In the genomic region with DNA sequence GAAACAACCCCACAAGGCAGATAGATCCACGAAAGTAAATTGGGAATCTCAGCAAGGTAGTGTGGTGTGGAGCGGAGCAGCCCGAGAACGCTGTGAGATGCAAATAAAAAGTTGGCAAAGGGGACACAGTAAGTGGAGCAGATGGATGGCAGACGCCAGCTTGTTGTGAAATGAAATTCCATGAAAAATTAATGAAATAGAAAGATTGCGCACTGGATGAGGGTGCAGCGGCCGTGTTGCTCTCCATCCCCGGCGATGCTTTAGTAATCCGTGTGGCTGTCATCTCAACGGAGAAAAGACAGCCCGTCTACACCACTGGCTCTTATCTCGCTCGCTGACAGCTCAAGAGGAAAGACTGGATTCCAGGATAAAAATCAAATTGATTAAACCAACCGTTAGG, we compare ENCODE assay signal across 12 mouse cellular contexts. TPM values are rescaled to one million over a fixed set of nuclear protein-coding genes. Genes with fewer than 3 reads are reported as not detected.
DNase-seq lines count a peak whose midpoint lies in the region; ATAC-seq lines count a peak whose summit lies in the region.
"Had no signal": no experiment of that assay in that cellular context is flagged by ENCODE, and none has a peak within 500 bp of the region (broad histone marks: within the 10 kb centered on the region; RNA-seq: fewer than 3 reads in every experiment).

No protein-coding gene starts in this region.

- ATAC-seq in forebrain, embryonic 13.5 days, result peak; percentile 63
- no peak for ATAC-seq in forebrain, embryonic 12.5 days (ENCODE audit: low FRiP score)
- ATAC-seq in hindbrain, embryonic 13.5 days (ENCODE audit: low FRiP score), result no peak
- ATAC-seq in kidney, embryonic 14.5 days (ENCODE audit: low FRiP score, low TSS enrichment), result no peak
- ATAC-seq: liver, embryonic 12.5 days; lung, postnatal 0 days had no signal

- no peaks in the 10 kb centered on the region for H3K9me3 ChIP-seq in forebrain, embryonic 13.5 days (replicated peaks)
- no peaks in the 10 kb centered on the region for H3K9me3 ChIP-seq in forebrain, embryonic 12.5 days
- H3K9me3 ChIP-seq in hindbrain, embryonic 13.5 days, result no peaks in the 10 kb centered on the region
- no peaks in the 10 kb centered on the region for H3K9me3 ChIP-seq in kidney, embryonic 14.5 days (ENCODE audit: control insufficient read depth, low read length)
- H3K9me3 ChIP-seq: heart, embryonic 13.5 days; liver, embryonic 12.5 days had no signal

- peaks cover 12% of the 10 kb centered on the region for H3K4me1 ChIP-seq in forebrain, embryonic 13.5 days
- peaks cover 9% of the 10 kb centered on the region for H3K4me1 ChIP-seq in forebrain, embryonic 12.5 days
- H3K4me1 ChIP-seq in hindbrain, embryonic 13.5 days (replicated peaks), result peaks cover 15% of the 10 kb centered on the region
- H3K4me1 ChIP-seq in kidney, embryonic 14.5 days (ENCODE audit: control insufficient read depth, insufficient read depth, low read length), result no peaks in the 10 kb centered on the region
- H3K4me1 ChIP-seq: liver, embryonic 12.5 days had no signal

- no peaks in the 10 kb centered on the region for H3K36me3 ChIP-seq in forebrain, embryonic 13.5 days (ENCODE audit: poor library complexity, severe bottlenecking)
- no peaks in the 10 kb centered on the region for H3K36me3 ChIP-seq in forebrain, embryonic 12.5 days (replicated peaks)
- no peaks in the 10 kb centered on the region for H3K36me3 ChIP-seq in hindbrain, embryonic 13.5 days
- no peaks in the 10 kb centered on the region for H3K36me3 ChIP-seq in kidney, embryonic 14.5 days (ENCODE audit: control insufficient read depth, insufficient read depth, low read length)
- H3K36me3 ChIP-seq: heart, embryonic 13.5 days; liver, embryonic 12.5 days had no signal

- peak overlapping the region; percentile 37 for H3K4me2 ChIP-seq in forebrain, embryonic 13.5 days
- no peak overlapping the region; the same call in 1 of the 2 replicates for H3K4me2 ChIP-seq in forebrain, embryonic 12.5 days
- peak overlapping the region; percentile 51 for H3K4me2 ChIP-seq in hindbrain, embryonic 13.5 days
- H3K4me2 ChIP-seq in kidney, embryonic 14.5 days (replicated peaks; ENCODE audit: low read depth, low read length), result no peak overlapping the region
- H3K4me2 ChIP-seq: heart, embryonic 13.5 days; liver, embryonic 12.5 days had no signal

- no peak overlapping the region for H3K27ac ChIP-seq in forebrain, embryonic 13.5 days
- no peak overlapping the region for H3K27ac ChIP-seq in forebrain, embryonic 12.5 days
- H3K27ac ChIP-seq in hindbrain, embryonic 13.5 days, result peak overlapping the region; percentile 73
- H3K27ac ChIP-seq in kidney, embryonic 14.5 days (ENCODE audit: low read depth, low read length), result no peak overlapping the region
- H3K27ac ChIP-seq: heart, embryonic 13.5 days; liver, embryonic 12.5 days had no signal

- H3K27me3 ChIP-seq in forebrain, embryonic 13.5 days, result no peaks in the 10 kb centered on the region
- H3K27me3 ChIP-seq in forebrain, embryonic 12.5 days, result no peaks in the 10 kb centered on the region
- no peaks in the 10 kb centered on the region for H3K27me3 ChIP-seq in hindbrain, embryonic 13.5 days
- H3K27me3 ChIP-seq in kidney, embryonic 14.5 days (ENCODE audit: control insufficient read depth, insufficient read depth, low read length), result peaks cover 17% of the 10 kb centered on the region; the same call in 1 of the 2 replicates

- H3K4me3 ChIP-seq in forebrain, embryonic 13.5 days, result peak overlapping the region; percentile 21
- no peak overlapping the region for H3K4me3 ChIP-seq in forebrain, embryonic 12.5 days (replicated peaks)
- peak overlapping the region; percentile 36 for H3K4me3 ChIP-seq in hindbrain, embryonic 13.5 days
- no peak overlapping the region for H3K4me3 ChIP-seq in kidney, embryonic 14.5 days (ENCODE audit: low read length)
- H3K4me3 ChIP-seq: heart, embryonic 13.5 days; liver, embryonic 12.5 days had no signal

- DNase-seq in brain, adult 2 months (ENCODE audit: low read depth, low spot score), result peak; percentile 37
- peak; percentile 37 to 38 for DNase-seq in layer of hippocampus, postnatal 36 days
- DNase-seq in kidney, postnatal 4 days, result no peak
- no peak for DNase-seq in gastrocnemius, postnatal 10 days
- DNase-seq: kidney, postnatal 10 days had no signal

- no peak overlapping the region for H3K9ac ChIP-seq in forebrain, embryonic 13.5 days
- no peak overlapping the region; the same call in 1 of the 2 replicates for H3K9ac ChIP-seq in forebrain, embryonic 12.5 days
- peak overlapping the region; percentile 65 for H3K9ac ChIP-seq in hindbrain, embryonic 13.5 days
- no peak overlapping the region for H3K9ac ChIP-seq in kidney, embryonic 14.5 days (ENCODE audit: low read depth, low read length)
- H3K9ac ChIP-seq: heart, embryonic 13.5 days; liver, embryonic 12.5 days had no signal

- 65% methylated on average over 16 of the region's 16 CpGs for WGBS in forebrain, embryonic 13.5 days
- 71% methylated on average over 16 of the region's 16 CpGs for whole genome bisulfite sequencing in forebrain, embryonic 12.5 days
- 47% methylated on average over 16 of the region's 16 CpGs for WGBS in hindbrain, embryonic 13.5 days
- 82% methylated on average over 16 of the region's 16 CpGs for WGBS in kidney, embryonic 14.5 days

RNA-seq across cellular contexts. Expression of gene Adarb2, which starts 4.7 kb away (rescaled TPM):
- 8.9 and 15.4 TPM in 2 replicates for polyA plus RNA-seq in forebrain, embryonic 13.5 days (2015; fragmentation: Nextera tagmentation; extraction: Ambion mirVana)
- 12.2 and 13.2 TPM in 2 replicates for polyA plus RNA-seq in forebrain, embryonic 12.5 days (2016; fragmentation: Nextera tagmentation; extraction: Ambion mirVana)
- polyA plus RNA-seq in hindbrain, embryonic 13.5 days (2015; fragmentation: Nextera tagmentation; extraction: Ambion mirVana), result 28.9 and 30.5 TPM in 2 replicates
- 10 to 100 TPM; 39.9 to 43.0 TPM for total RNA-seq in layer of hippocampus, postnatal 36 days (2021)
- under 1 TPM; 0.21 to 0.61 TPM for total RNA-seq in gastrocnemius, postnatal 10 days (2021)
- polyA plus RNA-seq in kidney, embryonic 14.5 days (2014; fragmentation: Nextera tagmentation; extraction: Ambion mirVana), result 0.41 and 0.46 TPM in 2 replicates
- polyA plus RNA-seq: lung, postnatal 0 days had no signal

Comparison
In these comparisons a context has a peak if more than half of its experiments do, and no peak if none do; other contexts are left out.
1. H3K4me2 ChIP-seq: peak in forebrain, embryonic 13.5 days (single experiment) and hindbrain, embryonic 13.5 days (single experiment); none in forebrain, embryonic 12.5 days (single experiment) and kidney, embryonic 14.5 days (single experiment).
2. H3K4me3 ChIP-seq: peak in forebrain, embryonic 13.5 days (single experiment) and hindbrain, embryonic 13.5 days (single experiment); none in forebrain, embryonic 12.5 days (single experiment) and kidney, embryonic 14.5 days (single experiment).
3. DNase-seq: peak in brain, adult 2 months (single experiment) and layer of hippocampus, postnatal 36 days (2 of 2); none in kidney, postnatal 4 days (0 of 2) and gastrocnemius, postnatal 10 days (single experiment).